Mouse (Mus musculus) ES-Bruce4 (cell line): Measurements from ENCODE around the gene Stmnd1. TPM values are rescaled to one million over a fixed set of nuclear protein-coding genes. Genes with fewer than 3 reads are reported as not detected.

Experiments
- H3K27ac ChIP-seq: 2 replicates; pipeline ENCODE4 v1.5.1; 2012; ENCODE audit warnings: low read length, inconsistent platforms; ENCODE audit not compliant: insufficient read depth
- H3K27me3 ChIP-seq: 2 replicates; pipeline ENCODE4 v1.6.1; 2012; ENCODE audit warnings: mild to moderate bottlenecking, low read length, inconsistent platforms; ENCODE audit not compliant: control insufficient read depth, poor library complexity, insufficient read depth, severe bottlenecking
- H3K36me3 ChIP-seq: 2 replicates; pipeline ENCODE4 v1.6.1; 2012; ENCODE audit warnings: inconsistent platforms, mild to moderate bottlenecking, low read length, moderate library complexity; ENCODE audit not compliant: control insufficient read depth, poor library complexity, insufficient read depth, severe bottlenecking
- H3K4me1 ChIP-seq: one replicate; pipeline ENCODE4 v1.8.1; 2011; ENCODE audit warnings: low read length; ENCODE audit not compliant: control insufficient read depth, insufficient read depth
- H3K4me3 ChIP-seq: 2 replicates; pipeline ENCODE4 v1.5.1; 2011; ENCODE audit warnings: low read depth, mild to moderate bottlenecking, low read length
- H3K9ac ChIP-seq: 2 replicates; pipeline ENCODE4 v1.6.1; 2012; ENCODE audit warnings: low read depth, mild to moderate bottlenecking, inconsistent platforms; ENCODE audit not compliant: poor library complexity, severe bottlenecking
- H3K9me3 ChIP-seq: replicated peaks from 2 replicates; pipeline ENCODE4 v1.6.1; 2012; ENCODE audit warnings: mild to moderate bottlenecking, low read length, inconsistent platforms; ENCODE audit not compliant: control insufficient read depth, poor library complexity, insufficient read depth, severe bottlenecking
- CTCF ChIP-seq: IDR thresholded peaks from one replicate; pipeline ENCODE4 v1.8.1; 2011; ENCODE audit warnings: low read depth, low read length
- EP300 ChIP-seq: IDR thresholded peaks from 2 replicates; pipeline ENCODE4 v1.6.1; 2011; ENCODE audit warnings: low read depth, low read length; ENCODE audit not compliant: insufficient read depth
- POLR2A ChIP-seq: IDR thresholded peaks from one replicate; pipeline ENCODE4 v1.8.1; 2011; ENCODE audit warnings: low read length; ENCODE audit not compliant: insufficient read depth
- polyA plus RNA-seq: library from polyadenylated mRNA; stranded (reverse); fragments of >200 nt; gene quantifications from 2 replicates; pipeline ENCODE4 v1.2.4, GENCODE M21; 2011; ENCODE audit warnings: low read depth; ENCODE audit not compliant: missing spikeins, insufficient read depth, insufficient read length

The Stmnd1 gene
- polyA plus RNA-seq, 1 experiment, result not detected

- Histone ChIP-seq H3K27ac (no peak overlapping the region), H3K36me3 (no peaks in the 10 kb centered on the region), H3K9ac (no peak overlapping the region), H3K4me1 (no peaks in the 10 kb centered on the region), H3K9me3 (no peaks in the 10 kb centered on the region), H3K4me3 (no peak overlapping the region), H3K27me3 (no peaks in the 10 kb centered on the region)
- TF ChIP-seq CTCF (no peak), EP300 (no peak), POLR2A (no peak)
These were observed 34.7 kb upstream of the Stmnd1 start for GRCm38 (mm10) chr13:46238796-46239195.

- Histone ChIP-seq H3K9ac (no peak overlapping the region), H3K4me1 (no peaks in the 10 kb centered on the region), H3K9me3 (no peaks in the 10 kb centered on the region), H3K27ac (no peak overlapping the region), H3K27me3 (no peaks in the 10 kb centered on the region), H3K36me3 (no peaks in the 10 kb centered on the region), H3K4me3 (no peak overlapping the region)
- TF ChIP-seq POLR2A (no peak), EP300 (no peak), CTCF (no peak)
These were observed 31.9 kb upstream of the Stmnd1 start for GRCm38 (mm10) chr13:46241391-46242188.

- TF ChIP-seq CTCF (no peak), POLR2A (no peak), EP300 (no peak)
- H3K9me3 ChIP-seq, result no peaks in the 10 kb centered on the region
- H3K9ac ChIP-seq, result no peak overlapping the region
- H3K4me1 ChIP-seq, result no peaks in the 10 kb centered on the region
- H3K27me3 ChIP-seq, result no peaks in the 10 kb centered on the region
- no peaks in the 10 kb centered on the region for H3K36me3 ChIP-seq
- H3K4me3 ChIP-seq, result no peak overlapping the region
- H3K27ac ChIP-seq, result no peak overlapping the region
These were observed 19.8 kb upstream of the Stmnd1 start for GRCm38 (mm10) chr13:46253753-46254152.

- H3K4me3 ChIP-seq, result no peak overlapping the region
- TF ChIP-seq CTCF (no peak), EP300 (no peak), POLR2A (no peak)
- H3K27ac ChIP-seq, result no peak overlapping the region
- H3K36me3 ChIP-seq, result no peaks in the 10 kb centered on the region
- no peak overlapping the region for H3K9ac ChIP-seq
- H3K4me1 ChIP-seq, result no peaks in the 10 kb centered on the region
- H3K9me3 ChIP-seq, result no peaks in the 10 kb centered on the region
- no peaks in the 10 kb centered on the region for H3K27me3 ChIP-seq
These were observed 19.4 kb upstream of the Stmnd1 start for GRCm38 (mm10) chr13:46254171-46254570.

GRCm38 (mm10) chr13:46255616-46256015 lies 17.9 kb upstream of the Stmnd1 start:
- no peak overlapping the region for H3K9ac ChIP-seq
- H3K27me3 ChIP-seq, result no peaks in the 10 kb centered on the region
- H3K36me3 ChIP-seq, result no peaks in the 10 kb centered on the region
- H3K27ac ChIP-seq, result no peak overlapping the region
- no peaks in the 10 kb centered on the region for H3K4me1 ChIP-seq
- TF ChIP-seq POLR2A (no peak), EP300 (no peak), CTCF (no peak)
- H3K9me3 ChIP-seq, result no peaks in the 10 kb centered on the region
- no peak overlapping the region for H3K4me3 ChIP-seq

GRCm38 (mm10) chr13:46257847-46258246 lies 15.7 kb upstream of the Stmnd1 start:
- H3K27ac ChIP-seq, result no peak overlapping the region
- H3K36me3 ChIP-seq, result no peaks in the 10 kb centered on the region
- H3K9ac ChIP-seq, result no peak overlapping the region
- H3K4me1 ChIP-seq, result no peaks in the 10 kb centered on the region
- H3K4me3 ChIP-seq, result no peak overlapping the region
- H3K9me3 ChIP-seq, result no peaks in the 10 kb centered on the region
- H3K27me3 ChIP-seq, result no peaks in the 10 kb centered on the region
- TF ChIP-seq POLR2A (no peak), CTCF (peak; percentile 65)
